Mouse (Mus musculus) heart, embryonic 14.5 days (tissue): ENCODE measurements at regions not wholly inside any gene's neighbourhood (a gene's known extent, or its start where the extent isn't known, plus 50 kb on each side); places are given as distances from the start of the nearest gene placed in this dataset.

ENCODE experiments used
- ATAC-seq: fragments of 200-750 bp; cut with Nextera tagmentation; 2 replicates; pipeline ENCODE4 v1.8.0; 2017; ENCODE audit warnings: low read depth, moderate TSS enrichment; ENCODE audit not compliant: insufficient number of reproducible peaks, insufficient read depth, low FRiP score
- H3K27ac ChIP-seq, 2 experiments: fragments of 200-500 bp in 1 of 2; fragments of 300-500 bp in 1 of 2; sonication (generic) in 1 of 2; replicated peaks in 1 of 2; 2 replicates each; pipeline ENCODE4 v1.5.1; 2012 to 2014; ENCODE audit warnings: low read depth in 2 of 2, low read length in 2 of 2, control low read depth in 1 of 2, mild to moderate bottlenecking in 1 of 2, mixed read lengths in 1 of 2; ENCODE audit not compliant: control insufficient read depth in 1 of 2, insufficient read depth in 1 of 2
- H3K27me3 ChIP-seq: fragments of 300-500 bp; sonication (generic); 2 replicates; pipeline ENCODE4 v1.6.1; 2014; ENCODE audit warnings: mild to moderate bottlenecking, low read length, control low read depth; ENCODE audit not compliant: control insufficient read depth, insufficient read depth
- H3K36me3 ChIP-seq: fragments of 300-500 bp; sonication (generic); 2 replicates; pipeline ENCODE4 v1.6.1; 2014; ENCODE audit warnings: mild to moderate bottlenecking, control low read depth, low read length, mixed read lengths; ENCODE audit not compliant: control insufficient read depth, insufficient read depth
- H3K4me1 ChIP-seq, 2 experiments: fragments of 200-500 bp in 1 of 2; fragments of 300-500 bp in 1 of 2; sonication (generic) in 1 of 2; 2 replicates each; pipeline ENCODE4 v1.6.1; 2012 to 2014; ENCODE audit warnings: low read length in 2 of 2, control low read depth in 1 of 2, mixed read lengths in 1 of 2; ENCODE audit not compliant: control insufficient read depth in 2 of 2, insufficient read depth in 2 of 2
- H3K4me2 ChIP-seq: fragments of 300-500 bp; sonication (generic); 2 replicates; pipeline ENCODE4 v1.6.1; 2014; ENCODE audit warnings: mild to moderate bottlenecking, low read length
- H3K4me3 ChIP-seq, 2 experiments: fragments of 200-500 bp in 1 of 2; fragments of 300-500 bp in 1 of 2; sonication (generic) in 1 of 2; 2 replicates each; pipeline ENCODE4 v1.5.1; 2012 to 2014; ENCODE audit warnings: low read length in 2 of 2, mild to moderate bottlenecking in 2 of 2, control low read depth in 1 of 2, low read depth in 1 of 2, moderate library complexity in 1 of 2; ENCODE audit not compliant: control insufficient read depth in 1 of 2, insufficient read depth in 1 of 2
- H3K9ac ChIP-seq: fragments of 300-500 bp; sonication (generic); 2 replicates; pipeline ENCODE4 v1.6.1; 2014; ENCODE audit warnings: mild to moderate bottlenecking, low read length
- H3K9me3 ChIP-seq: fragments of 300-500 bp; sonication (generic); 2 replicates; pipeline ENCODE4 v1.6.1; 2016; ENCODE audit warnings: low read length, control low read depth; ENCODE audit not compliant: control insufficient read depth
- WGBS: fragments of 180-500 bp; shearing (Covaris S2); extraction: QIAGEN DNeasy Blood & Tissue Kit; methylation state at CpG from one replicate; pipeline ENCODE4 v1.1.7; 2014; 5-methylcytosine and 5-hydroxymethylcytosine counted together

- no peak overlapping the region for H3K27ac ChIP-seq
- no peaks in the 10 kb centered on the region for H3K27me3 ChIP-seq
- H3K36me3 ChIP-seq, result no peaks in the 10 kb centered on the region
- no peaks in the 10 kb centered on the region for H3K4me1 ChIP-seq
- no peak overlapping the region for H3K4me2 ChIP-seq
- no peak overlapping the region for H3K9ac ChIP-seq
- no peak for ATAC-seq
- H3K9me3 ChIP-seq, result no peaks in the 10 kb centered on the region
- WGBS, result 56% methylated on average over 1 of the region's 1 CpGs
- H3K4me3 ChIP-seq, result no peak overlapping the region
Observed at GRCm38 (mm10) chr15:62644296-62644695, 1200.7 kb downstream of the Gsdmc2 start.

DNA sequence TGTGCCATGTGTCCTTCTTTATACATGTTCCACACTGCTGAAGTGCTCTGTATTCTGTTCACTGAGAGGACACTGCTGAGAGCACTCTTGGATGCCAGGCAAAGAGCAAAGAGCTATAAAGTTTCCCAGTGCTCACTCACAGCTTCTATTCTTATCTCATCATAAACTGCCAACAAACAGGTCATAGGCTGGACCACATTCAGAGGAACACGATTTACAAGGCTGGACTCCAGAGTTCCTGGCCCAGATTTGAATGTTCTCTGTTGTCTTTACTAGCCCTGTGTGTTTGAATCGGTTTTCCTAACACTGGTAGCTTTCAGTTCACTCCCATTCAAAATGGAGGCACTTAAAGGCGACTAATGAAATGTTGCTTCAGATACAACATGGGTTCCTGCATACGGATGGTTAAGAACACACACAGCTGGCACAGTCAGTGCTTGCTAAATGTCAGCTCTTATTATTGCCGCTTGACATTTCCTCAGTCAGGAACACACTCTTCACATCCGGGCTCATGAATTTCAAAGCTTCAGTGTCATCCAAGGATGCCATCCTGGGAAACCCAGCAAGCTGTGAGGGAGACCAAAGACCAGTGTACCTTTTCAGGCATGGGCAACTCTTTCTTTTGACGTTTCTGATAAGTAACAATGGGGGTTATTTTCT, 1203.8 kb downstream of the Gsdmc2 start:
- Histone ChIP-seq H3K9me3 (no peaks in the 10 kb centered on the region), H3K4me1 (no peaks in the 10 kb centered on the region), H3K27me3 (no peaks in the 10 kb centered on the region), H3K4me2 (no peak overlapping the region), H3K4me3 (no peak overlapping the region), H3K9ac (no peak overlapping the region), H3K27ac (no peak overlapping the region), H3K36me3 (no peaks in the 10 kb centered on the region)
- no peak for ATAC-seq
- WGBS, result 75% methylated on average over 7 of the region's 7 CpGs

DNA sequence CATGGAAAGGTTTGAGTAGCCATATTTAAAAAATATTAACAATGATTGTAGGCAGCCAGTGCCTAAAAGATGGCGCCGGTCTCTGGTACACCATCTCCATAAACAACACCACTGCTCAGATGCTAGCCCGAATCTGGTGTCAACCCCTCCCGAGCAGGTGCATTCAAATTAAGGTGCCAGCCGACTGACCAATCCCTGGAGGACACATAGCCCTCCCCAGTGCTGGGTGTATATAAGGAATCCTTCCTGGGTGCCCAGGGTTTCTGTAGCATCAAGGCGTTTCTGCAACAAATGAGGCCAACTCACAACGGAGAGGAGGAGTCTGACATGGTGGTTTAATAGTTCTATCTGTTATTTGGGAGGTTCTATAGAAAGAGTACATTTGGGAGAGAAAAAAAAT, 1219.6 kb downstream of the Gsdmc2 start:
- ATAC-seq, result no peak
- Histone ChIP-seq H3K27ac (no peak overlapping the region), H3K9ac (no peak overlapping the region), H3K4me1 (no peaks in the 10 kb centered on the region), H3K9me3 (no peaks in the 10 kb centered on the region), H3K27me3 (no peaks in the 10 kb centered on the region), H3K36me3 (no peaks in the 10 kb centered on the region), H3K4me3 (no peak overlapping the region), H3K4me2 (no peak overlapping the region)
- WGBS, result 80% methylated on average over 7 of the region's 7 CpGs

GRCm38 (mm10) chr15:62616042-62616441, 1228.9 kb downstream of the Gsdmc2 start:
- Histone ChIP-seq H3K9me3 (no peaks in the 10 kb centered on the region), H3K9ac (no peak overlapping the region), H3K4me3 (no peak overlapping the region), H3K27ac (no peak overlapping the region), H3K4me2 (no peak overlapping the region), H3K27me3 (no peaks in the 10 kb centered on the region), H3K36me3 (no peaks in the 10 kb centered on the region), H3K4me1 (no peaks in the 10 kb centered on the region)
- 74% methylated on average over 5 of the region's 5 CpGs for WGBS
- no peak for ATAC-seq

GRCm38 (mm10) chr15:62596735-62597134, 1248.2 kb downstream of the Gsdmc2 start:
- H3K9me3 ChIP-seq, result no peaks in the 10 kb centered on the region
- no peaks in the 10 kb centered on the region for H3K36me3 ChIP-seq
- H3K4me1 ChIP-seq, result 0 out of 4 replicates have a peak, but pooled peaks cover 0 to 4% of the 10 kb centered on the region in 2 experiments
- H3K9ac ChIP-seq, result no peak overlapping the region
- no peak overlapping the region for H3K4me3 ChIP-seq
- ATAC-seq, result no peak
- no peak overlapping the region for H3K27ac ChIP-seq
- H3K27me3 ChIP-seq, result no peaks in the 10 kb centered on the region
- H3K4me2 ChIP-seq, result no peak overlapping the region

DNA sequence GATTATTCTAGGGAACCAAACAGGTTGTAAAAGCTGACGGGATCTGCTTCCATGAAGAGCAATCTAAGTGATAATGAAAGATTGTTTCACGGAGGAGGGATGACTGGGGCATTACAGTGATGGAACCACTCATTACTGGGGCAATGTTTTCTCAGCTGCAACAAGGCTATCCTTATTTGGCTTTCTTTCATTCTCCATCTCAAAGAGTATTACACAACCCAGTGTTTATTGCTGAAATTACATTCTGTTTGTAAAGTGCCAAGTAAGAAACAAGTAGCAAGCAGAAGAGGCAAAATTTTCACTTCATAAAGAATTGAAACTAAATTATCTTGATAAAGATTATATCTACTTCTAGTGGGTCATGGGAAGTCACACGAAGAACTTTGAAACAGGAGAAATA, 1256.4 kb downstream of the Gsdmc2 start:
- H3K9ac ChIP-seq, result no peak overlapping the region
- no peaks in the 10 kb centered on the region for H3K9me3 ChIP-seq
- H3K36me3 ChIP-seq, result no peaks in the 10 kb centered on the region
- 62% methylated on average over 3 of the region's 3 CpGs for WGBS
- ATAC-seq, result no peak
- H3K4me1 ChIP-seq, result 0 out of 4 replicates have a peak, but pooled peaks cover 0 to 4% of the 10 kb centered on the region in 2 experiments
- H3K4me2 ChIP-seq, result no peak overlapping the region
- no peak overlapping the region for H3K4me3 ChIP-seq
- no peaks in the 10 kb centered on the region for H3K27me3 ChIP-seq
- no peak overlapping the region for H3K27ac ChIP-seq

GRCm38 (mm10) chr15:62578788-62579187, 1266.2 kb downstream of the Gsdmc2 start:
- Histone ChIP-seq H3K4me3 (no peak overlapping the region), H3K9me3 (no peaks in the 10 kb centered on the region), H3K27ac (no peak overlapping the region), H3K9ac (no peak overlapping the region), H3K27me3 (no peaks in the 10 kb centered on the region), H3K36me3 (no peaks in the 10 kb centered on the region), H3K4me1 (no peaks in the 10 kb centered on the region), H3K4me2 (no peak overlapping the region)
- no peak for ATAC-seq
- WGBS, result 77% methylated on average over 3 of the region's 3 CpGs

DNA sequence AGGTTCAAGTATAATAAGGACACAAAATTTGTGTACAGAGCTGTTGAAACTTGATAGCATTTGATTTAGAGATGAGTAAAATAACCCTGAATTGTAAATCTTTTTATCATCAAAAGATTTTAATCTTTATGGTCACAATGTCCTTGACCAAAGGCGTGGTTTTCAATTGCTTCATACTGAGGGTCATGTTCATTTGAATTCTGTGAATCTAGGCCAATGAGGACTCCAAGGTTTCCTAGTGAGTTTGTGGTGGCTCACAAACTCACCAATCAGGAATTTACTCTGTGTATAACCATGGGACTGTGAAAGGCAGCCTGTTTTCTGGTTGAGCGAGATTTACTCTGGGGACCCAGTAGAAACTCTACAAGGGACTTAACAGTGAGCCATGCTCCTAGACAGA, 1269.2 kb downstream of the Gsdmc2 start:
- no peak overlapping the region for H3K9ac ChIP-seq
- H3K4me2 ChIP-seq, result no peak overlapping the region
- no peak overlapping the region for H3K4me3 ChIP-seq
- H3K27ac ChIP-seq, result no peak overlapping the region
- 87% methylated on average over 2 of the region's 2 CpGs for WGBS
- ATAC-seq, result no peak
- H3K36me3 ChIP-seq, result no peaks in the 10 kb centered on the region
- H3K27me3 ChIP-seq, result no peaks in the 10 kb centered on the region
- no peaks in the 10 kb centered on the region for H3K9me3 ChIP-seq
- no peaks in the 10 kb centered on the region for H3K4me1 ChIP-seq
